Comparison of ENCODE assay signal across 28 mouse cellular contexts in the genomic region with DNA sequence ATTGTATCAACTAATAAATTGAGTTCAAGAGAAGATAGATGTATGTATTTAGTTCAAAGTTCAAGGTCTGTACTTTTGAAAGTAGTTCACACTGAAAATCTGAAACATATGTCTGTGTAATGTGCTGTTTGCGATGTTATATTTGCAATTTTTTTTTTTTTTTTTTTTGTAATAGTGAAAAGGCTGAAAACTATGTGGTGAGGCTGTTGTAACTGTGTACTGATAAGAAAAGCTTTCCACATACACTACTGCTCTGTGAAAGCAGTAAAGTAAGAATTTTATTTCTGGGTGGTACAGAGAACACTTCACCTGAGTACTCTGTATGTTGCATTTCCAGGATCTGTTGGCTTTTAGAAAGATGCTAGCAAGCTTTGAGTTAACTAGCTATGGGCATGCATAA.
"Had no signal": no experiment of that assay in that cellular context is flagged by ENCODE, and none has a peak within 500 bp of the region (broad histone marks: within the 10 kb centered on the region; RNA-seq: fewer than 3 reads in every experiment).

No protein-coding gene starts in this region.

- H3K27me3 ChIP-seq: embryonic facial prominence, embryonic 12.5 days; embryonic facial prominence, embryonic 13.5 days; embryonic facial prominence, embryonic 15.5 days; forebrain, embryonic 12.5 days; forebrain, embryonic 13.5 days; forebrain, embryonic 15.5 days had no signal

- H3K27ac ChIP-seq: embryonic facial prominence, embryonic 10.5 days; embryonic facial prominence, embryonic 12.5 days; embryonic facial prominence, embryonic 13.5 days; embryonic facial prominence, embryonic 15.5 days; forebrain, embryonic 10.5 days; forebrain, embryonic 12.5 days; forebrain, embryonic 13.5 days; forebrain, embryonic 15.5 days; gastrocnemius, adult 2 months; heart, adult 2 months had no signal

- H3K9me3 ChIP-seq: embryonic facial prominence, embryonic 10.5 days; embryonic facial prominence, embryonic 12.5 days; embryonic facial prominence, embryonic 13.5 days; embryonic facial prominence, embryonic 15.5 days; forebrain, embryonic 10.5 days; forebrain, embryonic 12.5 days; forebrain, embryonic 13.5 days; forebrain, embryonic 15.5 days had no signal

- ATAC-seq: forebrain, embryonic 13.5 days; forebrain, embryonic 14.5 days; forebrain, embryonic 15.5 days; forebrain, embryonic 16.5 days; forebrain, postnatal 0 days had no signal

- H3K9ac ChIP-seq: embryonic facial prominence, embryonic 12.5 days; embryonic facial prominence, embryonic 13.5 days; embryonic facial prominence, embryonic 15.5 days; forebrain, embryonic 12.5 days; forebrain, embryonic 13.5 days; forebrain, embryonic 15.5 days; forebrain, postnatal 0 days had no signal

- H3K4me2 ChIP-seq: embryonic facial prominence, embryonic 12.5 days; embryonic facial prominence, embryonic 13.5 days; embryonic facial prominence, embryonic 15.5 days; forebrain, embryonic 12.5 days; forebrain, embryonic 13.5 days; forebrain, embryonic 15.5 days had no signal

- DNase-seq: cerebellum, adult 8-10 months; cerebellum, adult 9-10 months; cerebellum, adult 9-11 months; cerebellum, postnatal 10 days; cerebellum, postnatal 14 days; cerebellum, postnatal 25 days; cerebellum, postnatal 36 days; embryo, embryonic 11 days; forebrain, postnatal 0 days; gastrocnemius, adult 2 months; gastrocnemius, postnatal 10 days; gastrocnemius, postnatal 14 days; gastrocnemius, postnatal 25 days; gastrocnemius, postnatal 36 days; heart, adult 11 months; heart, adult 18-20 months; heart, adult 2 months had no signal

- H3K4me3 ChIP-seq: embryonic facial prominence, embryonic 10.5 days; embryonic facial prominence, embryonic 12.5 days; embryonic facial prominence, embryonic 13.5 days; embryonic facial prominence, embryonic 15.5 days; erythroblast, embryonic 14.5 days; forebrain, embryonic 10.5 days; forebrain, embryonic 12.5 days; forebrain, embryonic 13.5 days; forebrain, embryonic 15.5 days; gastrocnemius, adult 2 months; heart, adult 2 months had no signal

- H3K4me1 ChIP-seq: embryonic facial prominence, embryonic 10.5 days; embryonic facial prominence, embryonic 12.5 days; embryonic facial prominence, embryonic 13.5 days; embryonic facial prominence, embryonic 15.5 days; forebrain, embryonic 12.5 days had no signal
